Mouse (Mus musculus) forebrain, embryonic 14.5 days (tissue): ENCODE measurements around the gene Mpig6b. TPM values are rescaled to one million over a fixed set of nuclear protein-coding genes. Genes with fewer than 3 reads are reported as not detected.

ENCODE experiments used
- ATAC-seq: fragments of 200-750 bp; cut with Nextera tagmentation; 2 replicates; pipeline ENCODE4 v1.8.0; 2017; ENCODE audit warnings: mild to moderate bottlenecking, moderate library complexity
- DNase-seq: peaks from one replicate; pipeline ENCODE4 v3.0.0-alpha.2; 2015; ENCODE audit warnings: low spot score
- H3K27ac ChIP-seq: fragments of 300-500 bp; sonication (generic); 2 replicates; pipeline ENCODE4 v1.5.1; 2014; ENCODE audit warnings: low read depth, mild to moderate bottlenecking, control low read depth, low read length, moderate library complexity
- H3K27me3 ChIP-seq: fragments of 300-500 bp; sonication (generic); replicated peaks from 2 replicates; pipeline ENCODE4 v1.6.1; 2014; ENCODE audit warnings: low read length, control low read depth, mixed read lengths; ENCODE audit not compliant: control insufficient read depth, insufficient read depth
- H3K36me3 ChIP-seq: fragments of 300-500 bp; sonication (generic); 2 replicates; pipeline ENCODE4 v1.6.1; 2014; ENCODE audit warnings: low read length, control low read depth; ENCODE audit not compliant: control insufficient read depth, insufficient read depth
- H3K4me1 ChIP-seq: fragments of 300-500 bp; sonication (generic); 2 replicates; pipeline ENCODE4 v1.6.1; 2014; ENCODE audit warnings: antibody characterized with exemption, low read length, control low read depth; ENCODE audit not compliant: control insufficient read depth, insufficient read depth
- H3K4me2 ChIP-seq: fragments of 300-500 bp; sonication (generic); 2 replicates; pipeline ENCODE4 v1.6.1; 2014; ENCODE audit warnings: mild to moderate bottlenecking, control low read depth, low read length
- H3K4me3 ChIP-seq: fragments of 300-500 bp; sonication (generic); 2 replicates; pipeline ENCODE4 v1.5.1; 2014; ENCODE audit warnings: low read depth, low read length, control low read depth
- H3K9ac ChIP-seq: fragments of 300-500 bp; sonication (generic); 2 replicates; pipeline ENCODE4 v1.6.1; 2014; ENCODE audit warnings: mild to moderate bottlenecking, low read length, control low read depth, moderate library complexity
- H3K9me3 ChIP-seq: fragments of 300-500 bp; sonication (generic); replicated peaks from 2 replicates; pipeline ENCODE4 v1.6.1; 2016; ENCODE audit warnings: low read length, control low read depth, mixed read lengths; ENCODE audit not compliant: control insufficient read depth
- WGBS: fragments of 180-500 bp; shearing (Covaris S2); extraction: QIAGEN DNeasy Blood & Tissue Kit; methylation state at CpG from one replicate; pipeline ENCODE4 v1.1.7; 2014; 5-methylcytosine and 5-hydroxymethylcytosine counted together
- polyA plus RNA-seq: library from polyadenylated mRNA; unstranded; fragments of >200 nt; fragmentation: Nextera tagmentation; extraction: Ambion mirVana; gene quantifications from 2 replicates; pipeline ENCODE4 v1.2.1, GENCODE M21; 2014

Mpig6b gene
- polyA plus RNA-seq, 1 experiment from 2014 or later: 0.42 TPM

DNA sequence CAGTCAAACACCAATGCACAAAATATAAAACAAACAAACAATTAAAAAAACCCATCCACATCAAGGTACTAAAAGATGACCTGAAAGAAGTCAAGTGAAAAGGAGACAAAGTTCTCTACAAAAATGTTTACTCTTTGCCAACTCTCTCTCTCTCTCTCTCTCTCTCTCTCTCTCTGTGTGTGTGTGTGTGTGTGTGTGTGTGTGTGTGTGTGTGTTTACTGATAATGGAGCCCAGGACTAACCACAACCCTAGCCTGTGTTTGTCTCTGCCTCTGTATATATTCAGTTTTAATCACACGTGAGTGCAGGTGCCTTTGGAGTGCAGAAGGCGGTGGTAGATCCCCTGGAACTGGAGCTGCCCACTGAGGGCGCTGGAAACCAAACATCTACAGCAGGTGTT, 8.9 kb downstream of the Mpig6b start:
- Histone ChIP-seq H3K9me3 (no peaks in the 10 kb centered on the region), H3K4me2 (no peak overlapping the region), H3K9ac (no peak overlapping the region), H3K4me3 (no peak overlapping the region), H3K27ac (no peak overlapping the region), H3K4me1 (peaks cover 16% of the 10 kb centered on the region), H3K36me3 (peaks cover 66% of the 10 kb centered on the region), H3K27me3 (no peaks in the 10 kb centered on the region)
- WGBS: 83% methylated on average over 3 of the region's 3 CpGs
- no peak for DNase-seq
- ATAC-seq: no peak

DNA sequence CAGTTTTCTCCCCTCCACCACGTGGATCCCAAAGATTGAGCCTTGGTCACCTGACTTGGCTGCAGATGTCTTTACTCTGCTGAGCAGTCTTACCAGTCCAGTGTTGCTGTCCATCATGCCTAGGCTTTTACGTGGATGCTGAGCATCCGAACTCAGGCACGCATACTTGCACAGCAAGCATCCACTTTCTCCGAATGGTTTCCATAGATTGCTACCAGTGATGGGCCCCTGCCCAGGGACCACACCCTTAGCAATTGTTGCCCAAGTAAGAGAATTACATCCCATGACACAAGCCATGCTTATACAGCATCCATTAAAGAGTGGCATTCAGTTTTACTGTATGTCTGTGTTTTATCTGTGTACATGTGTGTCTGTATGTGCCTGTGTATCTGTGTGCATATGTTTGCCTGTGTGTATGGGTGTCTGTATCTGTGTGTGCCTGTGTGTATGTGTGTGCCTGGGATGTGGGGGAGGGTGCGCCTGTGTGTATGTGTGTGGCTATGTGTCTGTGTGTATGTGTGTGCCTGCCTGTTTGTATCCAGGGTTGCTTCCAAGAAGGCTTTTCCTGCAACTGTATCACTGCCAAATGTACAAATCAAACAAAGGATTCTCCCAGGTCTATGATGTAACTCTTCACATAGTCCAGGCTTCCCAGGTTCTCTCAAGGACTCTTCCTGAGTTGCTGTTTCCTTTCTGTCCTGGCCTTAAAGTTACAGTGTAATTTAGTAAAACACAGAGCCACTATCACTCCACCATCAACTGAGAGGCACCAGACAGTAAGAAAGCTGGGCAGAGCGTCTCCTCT, 10.1 kb downstream of the Mpig6b start:
- Histone ChIP-seq H3K27ac (no peak overlapping the region), H3K4me2 (no peak overlapping the region), H3K4me1 (peaks cover 24% of the 10 kb centered on the region), H3K9ac (no peak overlapping the region), H3K9me3 (no peaks in the 10 kb centered on the region), H3K27me3 (no peaks in the 10 kb centered on the region), H3K4me3 (no peak overlapping the region), H3K36me3 (peaks cover 56% of the 10 kb centered on the region)
- ATAC-seq: no peak
- WGBS: 95% methylated on average over 7 of the region's 7 CpGs
- no peak for DNase-seq

DNA sequence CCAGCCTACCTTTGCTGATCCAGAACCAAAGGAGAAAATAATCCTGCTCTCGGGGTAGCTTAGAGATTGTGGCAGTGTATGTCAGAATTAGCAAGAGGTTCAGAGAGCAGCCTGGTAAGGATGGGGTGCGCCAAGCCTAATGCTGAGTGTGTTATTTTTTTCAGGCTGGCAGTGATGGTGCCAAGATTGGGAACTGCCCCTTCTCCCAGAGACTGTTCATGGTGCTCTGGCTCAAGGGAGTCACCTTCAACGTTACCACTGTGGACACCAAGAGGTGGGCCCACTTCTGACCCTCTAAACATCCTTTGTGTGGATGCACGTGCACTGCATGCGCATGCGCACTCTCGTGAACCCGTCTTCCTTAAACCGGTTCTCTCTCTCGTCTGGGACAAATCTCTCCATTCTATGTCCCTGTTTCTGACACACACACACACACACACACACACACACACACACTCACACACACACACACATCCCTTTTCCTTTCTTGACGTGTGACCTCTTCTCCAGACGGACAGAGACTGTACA, 13.6 kb downstream of the Mpig6b start:
- Histone ChIP-seq H3K9me3 (no peaks in the 10 kb centered on the region), H3K4me1 (peaks cover 20% of the 10 kb centered on the region), H3K4me2 (peak overlapping the region; percentile 71), H3K27ac (peak overlapping the region; percentile 86), H3K27me3 (no peaks in the 10 kb centered on the region), H3K9ac (peak overlapping the region; percentile 68), H3K4me3 (peak overlapping the region; percentile 37), H3K36me3 (peaks cover 40% of the 10 kb centered on the region)
- 82% methylated on average over 12 of the region's 12 CpGs for WGBS
- ATAC-seq (no peak), DNase-seq (no peak)

DNA sequence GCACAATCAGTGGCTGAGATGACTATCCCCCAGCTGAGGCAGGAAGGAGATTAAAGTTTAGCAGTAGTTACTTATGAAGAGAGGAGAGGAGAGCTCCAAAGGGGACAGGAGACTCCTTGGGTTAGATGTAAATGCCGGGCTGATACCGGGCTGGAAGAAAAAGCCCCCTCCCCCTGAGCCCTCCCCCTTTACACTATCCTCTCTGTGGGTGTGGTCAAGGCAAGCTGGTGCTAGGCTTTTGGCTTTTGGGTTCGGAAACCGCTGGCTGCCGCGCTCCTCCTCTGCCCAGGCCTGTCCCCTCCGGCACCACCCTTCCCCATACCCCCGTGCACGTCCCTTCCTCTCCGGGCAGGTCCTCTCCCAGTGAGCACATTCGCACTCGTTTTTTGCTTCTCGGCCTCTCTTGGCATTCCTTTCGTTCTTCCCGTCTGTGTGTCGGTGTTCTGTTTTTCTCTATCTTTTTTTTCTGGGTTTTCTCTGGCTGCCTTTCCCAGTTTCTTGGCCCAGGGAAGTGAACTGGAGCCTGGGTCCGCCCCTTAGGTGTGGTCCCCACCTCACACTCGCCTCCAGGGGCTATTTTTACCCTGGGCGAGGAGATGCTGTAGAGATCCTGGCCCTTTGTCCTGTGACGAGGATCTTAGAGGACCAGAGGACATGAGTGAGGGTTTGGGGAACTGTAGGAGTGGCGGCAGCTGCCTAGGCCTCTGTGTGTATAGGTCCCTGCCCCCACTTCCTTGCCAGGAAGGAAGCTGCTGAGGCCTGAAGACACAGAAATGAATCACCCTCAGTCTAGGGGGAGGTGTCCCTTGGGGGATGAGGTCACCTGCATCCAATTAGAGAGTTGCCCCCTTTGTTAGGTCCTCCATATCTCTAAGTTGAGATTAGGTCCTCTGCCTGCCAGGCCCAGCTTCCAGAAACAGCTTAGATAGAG, 14.6 kb downstream of the Mpig6b start:
- H3K27me3 ChIP-seq: no peaks in the 10 kb centered on the region
- peak overlapping the region; percentile 71 for H3K4me2 ChIP-seq
- no peaks in the 10 kb centered on the region for H3K9me3 ChIP-seq
- H3K9ac ChIP-seq: peak overlapping the region; percentile 68
- peaks cover 34% of the 10 kb centered on the region for H3K36me3 ChIP-seq
- peak; percentile 70 for DNase-seq
- 2% methylated on average over 21 of the region's 21 CpGs for WGBS
- H3K4me1 ChIP-seq: peaks cover 20% of the 10 kb centered on the region
- H3K27ac ChIP-seq: peak overlapping the region; percentile 86
- ATAC-seq: peak; percentile 52
- H3K4me3 ChIP-seq: peak overlapping the region; percentile 37

DNA sequence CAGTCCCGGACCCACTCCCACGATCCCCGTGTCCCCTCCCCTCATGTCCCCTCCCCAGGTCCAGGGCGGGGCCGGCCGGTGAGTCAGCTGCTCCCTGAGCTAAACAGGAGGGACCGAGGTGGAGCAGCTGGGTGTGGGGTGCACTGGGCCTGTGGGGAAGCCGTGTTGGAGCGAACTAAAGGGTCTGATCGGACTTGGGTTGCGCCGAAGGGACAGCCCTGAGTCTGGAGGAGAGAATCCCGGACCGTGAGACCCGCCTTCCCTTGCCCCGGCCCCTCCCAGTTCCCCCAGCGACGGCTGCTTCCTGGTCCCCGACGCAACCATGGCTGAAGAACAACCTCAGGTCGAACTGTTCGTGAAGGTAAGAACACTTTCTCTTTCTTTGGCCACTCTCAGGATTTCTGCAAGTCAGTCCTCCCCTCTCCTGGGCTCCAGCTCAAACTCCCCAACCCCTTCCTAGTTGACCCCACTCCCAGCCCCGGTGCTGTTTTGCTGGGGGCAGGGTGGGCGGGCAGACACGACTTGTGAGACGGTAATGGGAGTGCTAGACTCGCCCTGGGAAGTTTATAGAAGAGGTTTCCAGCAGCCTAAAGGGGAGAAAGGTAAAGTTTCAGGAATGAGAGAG, 15.7 kb downstream of the Mpig6b start:
- H3K27ac ChIP-seq: peak overlapping the region; percentile 86
- H3K9me3 ChIP-seq: no peaks in the 10 kb centered on the region
- peak overlapping the region; percentile 62 for H3K9ac ChIP-seq
- H3K4me1 ChIP-seq: peaks cover 24% of the 10 kb centered on the region
- peak overlapping the region; percentile 71 for H3K4me2 ChIP-seq
- under 1% methylated on average over 27 of the region's 27 CpGs for WGBS
- H3K4me3 ChIP-seq: peak overlapping the region; percentile 37
- peaks cover 22% of the 10 kb centered on the region for H3K36me3 ChIP-seq
- no peaks in the 10 kb centered on the region for H3K27me3 ChIP-seq
- DNase-seq: peak; percentile 58
- 0 out of 2 replicates have a peak, but pooled peaks have one; percentile 8 for ATAC-seq

DNA sequence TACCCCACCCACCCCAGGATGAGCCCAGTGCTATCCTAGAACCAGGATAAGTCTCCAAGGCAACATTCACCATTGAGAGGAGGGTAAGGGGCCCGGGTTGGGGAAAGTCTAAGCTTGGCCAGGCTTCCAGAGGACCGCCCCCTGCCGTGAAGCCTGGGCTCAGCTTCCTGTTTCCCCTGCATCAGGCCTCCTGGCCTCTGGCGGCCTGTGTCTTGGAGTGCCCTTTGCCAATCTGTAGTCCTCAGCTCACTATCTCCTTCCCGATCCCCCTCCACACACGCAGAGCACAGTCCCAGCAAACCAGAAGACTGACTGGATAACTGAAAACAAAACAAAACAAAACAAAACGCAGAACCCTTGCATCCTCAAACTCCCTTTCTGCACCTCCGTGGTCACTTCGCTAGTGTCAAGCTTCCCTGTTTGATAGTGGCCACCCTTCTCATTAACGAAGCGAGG, 16.4 kb downstream of the Mpig6b start, which contains the start of gene Clic1:
Gene Clic1, plus strand, starts transcription at position 406 of the 456 bp plus-strand sequence.
- Histone ChIP-seq H3K4me1 (peaks cover 24% of the 10 kb centered on the region), H3K36me3 (peaks cover 18% of the 10 kb centered on the region), H3K4me3 (peak within 1 kb of the TSS; percentile 37), H3K27ac (peak within 1 kb of the TSS; percentile 86), H3K4me2 (peak within 1 kb of the TSS; percentile 71), H3K9me3 (no peaks in the 10 kb centered on the region), H3K27me3 (no peaks in the 10 kb centered on the region), H3K9ac (peak within 1 kb of the TSS; percentile 62)
- DNase-seq (peak; percentile 78), ATAC-seq (no peak)
- 4% methylated on average over 11 of the region's 11 CpGs for WGBS

DNA sequence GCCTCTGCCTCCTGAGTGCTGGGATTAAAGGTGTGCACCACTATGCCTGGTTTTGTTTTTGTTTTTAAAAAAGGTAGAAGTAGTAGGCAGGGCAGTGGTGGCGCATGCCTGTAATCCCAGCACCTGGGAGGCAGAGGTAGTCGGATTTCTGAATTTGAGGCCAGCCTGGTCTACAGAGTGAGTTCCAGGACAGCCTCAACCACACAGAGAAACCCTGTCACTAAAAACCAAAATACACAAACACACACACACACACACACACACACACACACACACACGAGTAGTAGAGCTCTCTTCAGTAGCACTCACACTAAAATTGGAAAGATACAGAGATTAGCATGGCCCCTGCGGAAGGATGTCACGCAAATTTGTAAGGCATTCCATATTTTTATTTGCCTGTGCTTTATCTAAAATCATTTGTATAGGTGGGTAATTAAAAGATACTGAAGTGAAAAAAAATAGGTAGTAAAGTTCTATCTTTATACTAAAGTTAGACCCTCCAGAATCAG, 17.0 kb downstream of the Mpig6b start:
- Histone ChIP-seq H3K9ac (no peak overlapping the region), H3K4me3 (no peak overlapping the region), H3K4me1 (peaks cover 24% of the 10 kb centered on the region), H3K27me3 (no peaks in the 10 kb centered on the region), H3K36me3 (peaks cover 14% of the 10 kb centered on the region), H3K9me3 (no peaks in the 10 kb centered on the region), H3K4me2 (no peak overlapping the region), H3K27ac (peak overlapping the region; percentile 86; the same call in 1 of the 2 replicates)
- 76% methylated on average over 5 of the region's 5 CpGs for WGBS
- ATAC-seq (no peak), DNase-seq (no peak)
